Mouse (Mus musculus) ES-Bruce4 (cell line): ENCODE measurements around the gene Tsg101.
"Not testable (repeated sequence)": the region's sequence is repeated elsewhere in the genome, so short reads cannot be mapped to it uniquely, and the experiment has no call there.

ENCODE experiments used
- CTCF ChIP-seq: IDR thresholded peaks from one replicate; pipeline ENCODE4 v1.8.1; 2011; ENCODE audit warnings: low read depth, low read length
- EP300 ChIP-seq: IDR thresholded peaks from 2 replicates; pipeline ENCODE4 v1.6.1; 2011; ENCODE audit warnings: low read depth, low read length; ENCODE audit not compliant: insufficient read depth
- POLR2A ChIP-seq: IDR thresholded peaks from one replicate; pipeline ENCODE4 v1.8.1; 2011; ENCODE audit warnings: low read length; ENCODE audit not compliant: insufficient read depth

GRCm38 (mm10) chr7:46881941-46882340, 37.8 kb downstream of the Tsg101 start:
- not testable (repeated sequence) for TF ChIP-seq POLR2A, EP300, CTCF
